Comparison of ENCODE assay signal across 22 mouse cellular contexts in genomic region chr7:19634591-19634990, GRCm38 (mm10). TPM values are rescaled to one million over a fixed set of nuclear protein-coding genes. Genes with fewer than 3 reads are reported as not detected.
DNase-seq lines count a peak whose midpoint lies in the region; ATAC-seq and TF ChIP-seq lines count a peak whose summit lies in the region.
"Had no signal": no experiment of that assay in that cellular context is flagged by ENCODE, and none has a peak within 500 bp of the region (broad histone marks: within the 10 kb centered on the region; RNA-seq: fewer than 3 reads in every experiment).

No protein-coding gene starts in this region.

- 0 out of 2 replicates have a peak, but pooled peaks have one; percentile 2 for ATAC-seq in intestine, postnatal 0 days
- no peak for ATAC-seq in intestine, embryonic 16.5 days
- no peak for ATAC-seq in forebrain, embryonic 13.5 days

- intact Hi-C loops in gastrocnemius, adult 2 months (cut with DNase I), result no loop called here

- H3K4me1 ChIP-seq in intestine, postnatal 0 days (replicated peaks; ENCODE audit: control insufficient read depth, insufficient read depth, low read length), result no peaks in the 10 kb centered on the region
- peaks cover 3% of the 10 kb centered on the region; the same call in 1 of the 2 replicates for H3K4me1 ChIP-seq in intestine, embryonic 16.5 days (ENCODE audit: control insufficient read depth, insufficient read depth, low read length)
- peaks cover 5% of the 10 kb centered on the region for H3K4me1 ChIP-seq in forebrain, embryonic 13.5 days
- H3K4me1 ChIP-seq: neural tube, embryonic 12.5 days had no signal

- no peak overlapping the region for H3K4me2 ChIP-seq in intestine, postnatal 0 days (replicated peaks; ENCODE audit: low read depth)
- H3K4me2 ChIP-seq in intestine, embryonic 16.5 days (ENCODE audit: low read depth, low read length), result no peak overlapping the region
- no peak overlapping the region for H3K4me2 ChIP-seq in forebrain, embryonic 13.5 days
- H3K4me2 ChIP-seq: kidney, embryonic 15.5 days; limb, embryonic 12.5 days; midbrain, embryonic 11.5 days; neural tube, embryonic 12.5 days had no signal

- no peaks in the 10 kb centered on the region for H3K27me3 ChIP-seq in intestine, postnatal 0 days (replicated peaks; ENCODE audit: control insufficient read depth, insufficient read depth, low read length)
- H3K27me3 ChIP-seq in intestine, embryonic 16.5 days (replicated peaks; ENCODE audit: control insufficient read depth, insufficient read depth, low read length), result no peaks in the 10 kb centered on the region
- no peaks in the 10 kb centered on the region for H3K27me3 ChIP-seq in forebrain, embryonic 13.5 days
- H3K27me3 ChIP-seq: CH12.LX; kidney, embryonic 15.5 days; limb, embryonic 12.5 days; neural tube, embryonic 12.5 days had no signal

- H3K9ac ChIP-seq in intestine, postnatal 0 days (ENCODE audit: low read depth, low read length), result no peak overlapping the region
- H3K9ac ChIP-seq in intestine, embryonic 16.5 days (ENCODE audit: low read depth, low read length), result no peak overlapping the region
- H3K9ac ChIP-seq in forebrain, embryonic 13.5 days, result no peak overlapping the region
- H3K9ac ChIP-seq: kidney, embryonic 15.5 days; limb, embryonic 12.5 days; neural tube, embryonic 12.5 days had no signal

- H3K36me3 ChIP-seq in intestine, postnatal 0 days (ENCODE audit: control insufficient read depth, insufficient read depth), result peaks cover 68% of the 10 kb centered on the region
- peaks cover 33% of the 10 kb centered on the region for H3K36me3 ChIP-seq in intestine, embryonic 16.5 days (ENCODE audit: control insufficient read depth, insufficient read depth, low read length)
- peaks cover 79% of the 10 kb centered on the region for H3K36me3 ChIP-seq in forebrain, embryonic 13.5 days (ENCODE audit: poor library complexity, severe bottlenecking)

- 95% methylated on average over 2 of the region's 2 CpGs for whole genome bisulfite sequencing in intestine, postnatal 0 days
- whole genome bisulfite sequencing in intestine, embryonic 16.5 days, result 100% methylated on average over 2 of the region's 2 CpGs
- 91% methylated on average over 2 of the region's 2 CpGs for WGBS in forebrain, embryonic 13.5 days

- no peak overlapping the region for H3K27ac ChIP-seq in intestine, postnatal 0 days (ENCODE audit: low read depth, low read length)
- no peak overlapping the region for H3K27ac ChIP-seq in intestine, embryonic 16.5 days (ENCODE audit: low read length)
- peak overlapping the region; percentile 83 for H3K27ac ChIP-seq in gastrocnemius, adult 2 months
- H3K27ac ChIP-seq in forebrain, embryonic 13.5 days, result no peak overlapping the region
- H3K27ac ChIP-seq: hindbrain, embryonic 10.5 days; kidney, embryonic 15.5 days; left cerebral cortex, adult 2 months; limb, embryonic 12.5 days; neural tube, embryonic 12.5 days had no signal

- TF ChIP-seq CTCF in intestine, postnatal 0 days (IDR thresholded peaks at IDR 0.05; ENCODE audit: low read depth), result no peak
- no peak for TF ChIP-seq CTCF in gastrocnemius, adult 2 months (IDR thresholded peaks at IDR 0.05)

- H3K9me3 ChIP-seq in intestine, postnatal 0 days (ENCODE audit: control insufficient read depth), result no peaks in the 10 kb centered on the region
- H3K9me3 ChIP-seq in intestine, embryonic 16.5 days (ENCODE audit: control insufficient read depth, low read length), result no peaks in the 10 kb centered on the region
- no peaks in the 10 kb centered on the region for H3K9me3 ChIP-seq in forebrain, embryonic 13.5 days (replicated peaks)
- H3K9me3 ChIP-seq: hindbrain, embryonic 10.5 days; kidney, embryonic 15.5 days; limb, embryonic 12.5 days; neural tube, embryonic 12.5 days had no signal

- H3K4me3 ChIP-seq in intestine, postnatal 0 days (ENCODE audit: low read depth, low read length), result no peak overlapping the region
- H3K4me3 ChIP-seq in intestine, embryonic 16.5 days (ENCODE audit: low read length), result no peak overlapping the region
- H3K4me3 ChIP-seq in gastrocnemius, adult 2 months, result no peak overlapping the region
- H3K4me3 ChIP-seq in forebrain, embryonic 13.5 days, result no peak overlapping the region
- H3K4me3 ChIP-seq: hindbrain, embryonic 10.5 days; kidney, embryonic 15.5 days; left cerebral cortex, adult 2 months; limb, embryonic 12.5 days; neural tube, embryonic 12.5 days had no signal

- DNase-seq in adrenal gland, adult 18-20 months (ENCODE audit: low spot score in 2 of 2), result peak; percentile 49 to 60
- DNase-seq in gastrocnemius, adult 2 months, result peak; percentile 82
- DNase-seq in skeletal muscle tissue, adult 2 months (ENCODE audit: low read depth, low spot score), result peak; percentile 72
- DNase-seq in kidney, adult 8-10 months, result no peak
- DNase-seq in layer of hippocampus, postnatal 25 days (ENCODE audit: extremely low spot score in 1 of 2, low spot score in 1 of 2), result no peak
- DNase-seq: cerebellum, postnatal 10 days; lung, postnatal 36 days had no signal

RNA-seq across cellular contexts. Expression of gene Relb, which starts 5.4 kb away (rescaled TPM):
- 10.5 and 10.6 TPM in 2 replicates for polyA plus RNA-seq in intestine, postnatal 0 days (2015; fragmentation: Nextera tagmentation; extraction: Ambion mirVana)
- polyA plus RNA-seq in intestine, embryonic 16.5 days (2015; fragmentation: Nextera tagmentation; extraction: Ambion mirVana), result 8.8 and 10.6 TPM in 2 replicates
- total RNA-seq in adrenal gland, adult 18-20 months (2021), result 10 to 100 TPM; 31.9 TPM
- total RNA-seq in gastrocnemius, adult 2 months (2021), result 1 to 10 TPM; 5.1 to 7.9 TPM
- 1.5 and 2.6 TPM in 2 replicates for polyA plus RNA-seq in forebrain, embryonic 13.5 days (2015; fragmentation: Nextera tagmentation; extraction: Ambion mirVana)
- 10 to 100 TPM in 1 of 2 experiments, 1 to 10 TPM in 1; 9.4 to 10.4 TPM for total RNA-seq in layer of hippocampus, postnatal 25 days (2021)

RNA-seq across cellular contexts. Expression of gene Clptm1, which starts 30.2 kb away (rescaled TPM):
- 66.1 and 70.6 TPM in 2 replicates for polyA plus RNA-seq in intestine, postnatal 0 days (2015; fragmentation: Nextera tagmentation; extraction: Ambion mirVana)
- polyA plus RNA-seq in intestine, embryonic 16.5 days (2015; fragmentation: Nextera tagmentation; extraction: Ambion mirVana), result 70.5 and 77.6 TPM in 2 replicates
- 100 to 1,000 TPM; 136 to 157 TPM for total RNA-seq in adrenal gland, adult 18-20 months (2021)
- total RNA-seq in gastrocnemius, adult 2 months (2021), result 10 to 100 TPM; 46.6 TPM
- polyA plus RNA-seq in forebrain, embryonic 13.5 days (2015; fragmentation: Nextera tagmentation; extraction: Ambion mirVana), result 64.2 and 71.3 TPM in 2 replicates
- 100 to 1,000 TPM; 148 TPM for total RNA-seq in layer of hippocampus, postnatal 25 days (2021)

RNA-seq across cellular contexts. Expression of gene Clasrp, which starts 30.3 kb away (rescaled TPM):
- 14.8 and 16.9 TPM in 2 replicates for polyA plus RNA-seq in intestine, postnatal 0 days (2015; fragmentation: Nextera tagmentation; extraction: Ambion mirVana)
- polyA plus RNA-seq in intestine, embryonic 16.5 days (2015; fragmentation: Nextera tagmentation; extraction: Ambion mirVana), result 30.3 and 32.5 TPM in 2 replicates
- 10 to 100 TPM; 36.5 to 36.9 TPM for total RNA-seq in adrenal gland, adult 18-20 months (2021)
- total RNA-seq in gastrocnemius, adult 2 months (2021), result 10 to 100 TPM; 13.7 to 15.1 TPM
- polyA plus RNA-seq in forebrain, embryonic 13.5 days (2015; fragmentation: Nextera tagmentation; extraction: Ambion mirVana), result 54.0 and 55.7 TPM in 2 replicates
- 10 to 100 TPM; 70.6 to 94.5 TPM for total RNA-seq in layer of hippocampus, postnatal 25 days (2021)

RNA-seq across cellular contexts. Expression of gene Apoc2, which starts 43.1 kb away (rescaled TPM):
- polyA plus RNA-seq in intestine, postnatal 0 days (2015; fragmentation: Nextera tagmentation; extraction: Ambion mirVana), result 11,285 and 12,482 TPM in 2 replicates
- polyA plus RNA-seq in intestine, embryonic 16.5 days (2015; fragmentation: Nextera tagmentation; extraction: Ambion mirVana), result 463 and 798 TPM in 2 replicates
- total RNA-seq in adrenal gland, adult 18-20 months (2021), result 1 to 10 TPM; 1.1 to 2.1 TPM
- not detected for total RNA-seq in gastrocnemius, adult 2 months (2021)
- polyA plus RNA-seq in forebrain, embryonic 13.5 days (2015; fragmentation: Nextera tagmentation; extraction: Ambion mirVana), result 0.50 TPM in 1 of 2 replicates, not detected in the other
- total RNA-seq in layer of hippocampus, postnatal 25 days (2021), result not detected
- total RNA-seq: CH12.LX; layer of hippocampus, adult 18-20 months; left cerebral cortex, adult 2 months had no signal
- polyA plus RNA-seq: limb, embryonic 12.5 days; midbrain, embryonic 11.5 days had no signal

RNA-seq across cellular contexts. Expression of gene Gm44805, which starts 46.6 kb away (rescaled TPM):
- polyA plus RNA-seq in intestine, postnatal 0 days (2015; fragmentation: Nextera tagmentation; extraction: Ambion mirVana), result 5.6 and 13.5 TPM in 2 replicates
- polyA plus RNA-seq in intestine, embryonic 16.5 days (2015; fragmentation: Nextera tagmentation; extraction: Ambion mirVana), result not detected in 2 replicates
- total RNA-seq in adrenal gland, adult 18-20 months (2021), result under 1 TPM in 1 of 2 experiments, not detected in 1; 0.50 TPM
- total RNA-seq in gastrocnemius, adult 2 months (2021), result not detected
- polyA plus RNA-seq in forebrain, embryonic 13.5 days (2015; fragmentation: Nextera tagmentation; extraction: Ambion mirVana), result 0.88 TPM in 1 of 2 replicates, not detected in the other
- total RNA-seq in layer of hippocampus, postnatal 25 days (2021), result not detected
- total RNA-seq: CH12.LX; heart, adult 8-10 months; layer of hippocampus, adult 18-20 months; left cerebral cortex, adult 2 months; monocyte, adult 5-6 weeks had no signal
- polyA plus RNA-seq: embryonic facial prominence, embryonic 14.5 days; hindbrain, embryonic 10.5 days; limb, embryonic 12.5 days; midbrain, embryonic 11.5 days; neural tube, embryonic 12.5 days; thymus, postnatal 0 days had no signal

Comparison
In these comparisons a context has a peak if more than half of its experiments do, and no peak if none do; other contexts are left out.
1. DNase-seq: peak in adrenal gland, adult 18-20 months (2 of 2), gastrocnemius, adult 2 months (single experiment) and skeletal muscle tissue, adult 2 months (single experiment); none in kidney, adult 8-10 months (0 of 2) and layer of hippocampus, postnatal 25 days (0 of 2).